15 mouse cellular contexts compared by ENCODE assay signal in the genomic region with DNA sequence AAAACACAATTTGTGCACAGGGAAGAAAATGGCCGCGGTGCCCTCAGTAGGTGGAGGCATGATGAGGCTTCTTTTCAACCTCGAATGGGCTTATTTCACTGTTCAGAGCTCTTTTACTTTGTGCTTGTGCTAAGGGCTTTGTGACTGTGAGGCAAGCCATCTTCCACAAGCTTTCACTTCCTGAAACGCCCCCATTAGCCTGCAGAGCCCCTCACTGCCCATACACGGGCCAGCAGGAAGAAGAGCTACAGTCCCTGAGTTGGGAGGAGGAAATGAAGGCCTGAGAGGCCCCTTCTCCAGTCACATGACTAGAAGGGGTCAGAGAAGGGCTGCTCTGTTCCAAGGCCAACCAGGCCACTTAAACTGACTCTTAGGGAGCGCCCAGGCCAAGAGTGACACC. TPM values are rescaled to one million over a fixed set of nuclear protein-coding genes. Genes with fewer than 3 reads are reported as not detected.
DNase-seq lines count a peak whose midpoint lies in the region; ATAC-seq lines count a peak whose summit lies in the region.
"Had no signal": no experiment of that assay in that cellular context is flagged by ENCODE, and none has a peak within 500 bp of the region (broad histone marks: within the 10 kb centered on the region; RNA-seq: fewer than 3 reads in every experiment).

No protein-coding gene starts in this region.

- H3K9ac ChIP-seq in heart, embryonic 11.5 days (ENCODE audit: low read depth, low read length): no peak overlapping the region
- H3K9ac ChIP-seq in liver, embryonic 11.5 days (ENCODE audit: low read depth, low read length): no peak overlapping the region

- no peak for DNase-seq in heart, postnatal 25 days (ENCODE audit: low spot score)
- DNase-seq in liver, embryonic 11.5 days (ENCODE audit: low spot score): no peak
- DNase-seq in liver: no peak
- no peak for DNase-seq in embryonic facial prominence, embryonic 10.5 days (ENCODE audit: low spot score)
- DNase-seq in left cerebral cortex, postnatal 36 days (ENCODE audit: low spot score in 2 of 2): no peak
- DNase-seq in cerebellum, adult 11 months: no peak
- DNase-seq: cerebellum, adult 2 months; kidney, adult 2 months; retina, postnatal 1 day; thymus, adult 18-20 months had no signal

- no peak overlapping the region for H3K4me2 ChIP-seq in heart, embryonic 11.5 days
- no peak overlapping the region for H3K4me2 ChIP-seq in liver, embryonic 11.5 days

- ATAC-seq in heart, embryonic 11.5 days (replicated peaks; ENCODE audit: insufficient number of reproducible peaks, low FRiP score, low TSS enrichment): no peak
- ATAC-seq in liver, embryonic 11.5 days (replicated peaks; ENCODE audit: low FRiP score): 0 out of 2 replicates have a peak, but pooled peaks have one; percentile 23
- ATAC-seq in megakaryocyte progenitor cell, adult 5-6 weeks (replicated peaks; ENCODE audit: poor library complexity): peak; percentile 60

- H3K4me1 ChIP-seq in heart, embryonic 11.5 days (ENCODE audit: control insufficient read depth, insufficient read depth, low read length): peaks cover 17% of the 10 kb centered on the region
- H3K4me1 ChIP-seq in liver, embryonic 11.5 days (replicated peaks; ENCODE audit: control insufficient read depth, insufficient read depth, low read length): peaks cover 3% of the 10 kb centered on the region; the same call in 1 of the 2 replicates
- peaks cover 25% of the 10 kb centered on the region for H3K4me1 ChIP-seq in embryonic facial prominence, embryonic 10.5 days

- peak overlapping the region; percentile 15; the same call in 1 of the 2 replicates for H3K27ac ChIP-seq in heart, embryonic 11.5 days (ENCODE audit: low read depth, low read length)
- H3K27ac ChIP-seq in liver, embryonic 11.5 days (ENCODE audit: low read depth, low read length): no peak overlapping the region
- H3K27ac ChIP-seq in embryonic facial prominence, embryonic 10.5 days (replicated peaks): 0 out of 2 replicates have a peak overlapping the region, but pooled peaks have one; percentile 0
- H3K27ac ChIP-seq: layer of hippocampus, adult 2 months had no signal

- H3K36me3 ChIP-seq in heart, embryonic 11.5 days (ENCODE audit: control insufficient read depth, insufficient read depth, low read length): no peaks in the 10 kb centered on the region
- H3K36me3 ChIP-seq in liver, embryonic 11.5 days (ENCODE audit: control insufficient read depth, insufficient read depth, low read length): no peaks in the 10 kb centered on the region
- H3K36me3 ChIP-seq in embryonic facial prominence, embryonic 10.5 days (replicated peaks): no peaks in the 10 kb centered on the region

- H3K27me3 ChIP-seq in heart, embryonic 11.5 days (ENCODE audit: control insufficient read depth, insufficient read depth, low read length): peaks cover 5% of the 10 kb centered on the region
- H3K27me3 ChIP-seq in liver, embryonic 11.5 days (replicated peaks; ENCODE audit: control insufficient read depth, insufficient read depth, low read length): peaks cover 9% of the 10 kb centered on the region; the same call in 1 of the 2 replicates
- H3K27me3 ChIP-seq in embryonic facial prominence, embryonic 10.5 days (replicated peaks; ENCODE audit: low read depth, poor library complexity, severe bottlenecking): peaks cover 35% of the 10 kb centered on the region

- WGBS in heart, embryonic 11.5 days (ENCODE audit: insufficient replicate concordance): 62% methylated on average over 6 of the region's 6 CpGs
- WGBS in liver, embryonic 11.5 days: 64% methylated on average over 6 of the region's 6 CpGs
- 70% methylated on average over 6 of the region's 6 CpGs for WGBS in embryonic facial prominence, embryonic 10.5 days

- H3K9me3 ChIP-seq in heart, embryonic 11.5 days (replicated peaks; ENCODE audit: control insufficient read depth, low read length): no peaks in the 10 kb centered on the region
- H3K9me3 ChIP-seq in liver, embryonic 11.5 days (ENCODE audit: control insufficient read depth, low read length): no peaks in the 10 kb centered on the region
- peaks cover 3% of the 10 kb centered on the region; the same call in 1 of the 2 replicates for H3K9me3 ChIP-seq in embryonic facial prominence, embryonic 10.5 days

- intact Hi-C loops in heart, postnatal 25 days (cut with DNase I): no loop called here
- intact Hi-C loops in left cerebral cortex, postnatal 36 days (cut with DNase I): no loop called here

- H3K4me3 ChIP-seq in heart, embryonic 11.5 days (ENCODE audit: low read depth, low read length): no peak overlapping the region
- no peak overlapping the region for H3K4me3 ChIP-seq in liver, embryonic 11.5 days (ENCODE audit: low read depth, low read length)
- no peak overlapping the region for H3K4me3 ChIP-seq in embryonic facial prominence, embryonic 10.5 days
- H3K4me3 ChIP-seq: layer of hippocampus, adult 2 months had no signal

RNA-seq across cellular contexts. Expression of gene Csnk1e, which starts 1.2 kb away (rescaled TPM):
- 73.2 and 91.0 TPM in 2 replicates for polyA plus RNA-seq in heart, embryonic 11.5 days (2014; fragmentation: Nextera tagmentation; extraction: Ambion mirVana)
- 10 to 100 TPM; 48.4 to 54.0 TPM for total RNA-seq in heart, postnatal 25 days (2021)
- polyA plus RNA-seq in liver, embryonic 11.5 days (2014; fragmentation: Nextera tagmentation; extraction: Ambion mirVana): 39.2 and 42.5 TPM in 2 replicates
- polyA plus RNA-seq in embryonic facial prominence, embryonic 10.5 days (2016; fragmentation: Nextera tagmentation; extraction: Ambion mirVana): 143 and 156 TPM in 2 replicates
- 32.0 and 45.6 TPM in 2 replicates for total RNA-seq in megakaryocyte progenitor cell, adult 5-6 weeks (2015)
- total RNA-seq in megakaryocyte progenitor cell, adult 5-6 weeks (2017): 29.1 and 30.7 TPM in 2 replicates
- total RNA-seq in left cerebral cortex, postnatal 36 days (2021): 100 to 1,000 TPM; 135 to 154 TPM

RNA-seq across cellular contexts. Expression of gene Kcnj4, which starts 48.5 kb away (rescaled TPM):
- 0.20 TPM in 1 of 2 replicates, not detected in the other for polyA plus RNA-seq in heart, embryonic 11.5 days (2014; fragmentation: Nextera tagmentation; extraction: Ambion mirVana)
- not detected for total RNA-seq in heart, postnatal 25 days (2021)
- not detected in 2 replicates for polyA plus RNA-seq in liver, embryonic 11.5 days (2014; fragmentation: Nextera tagmentation; extraction: Ambion mirVana)
- not detected in 2 replicates for polyA plus RNA-seq in embryonic facial prominence, embryonic 10.5 days (2016; fragmentation: Nextera tagmentation; extraction: Ambion mirVana)
- not detected in 2 replicates for total RNA-seq in megakaryocyte progenitor cell, adult 5-6 weeks (2015)
- total RNA-seq in megakaryocyte progenitor cell, adult 5-6 weeks (2017): not detected in 2 replicates
- total RNA-seq in left cerebral cortex, postnatal 36 days (2021): 100 to 1,000 TPM; 207 to 223 TPM
- polyA plus RNA-seq: neural tube, embryonic 14.5 days; spleen, adult 2 months had no signal

RNA-seq across cellular contexts. Expression of gene Tmem184b, which starts 53.2 kb away (rescaled TPM):
- polyA plus RNA-seq in heart, embryonic 11.5 days (2014; fragmentation: Nextera tagmentation; extraction: Ambion mirVana): 55.0 and 56.5 TPM in 2 replicates
- 10 to 100 TPM; 43.0 to 46.7 TPM for total RNA-seq in heart, postnatal 25 days (2021)
- polyA plus RNA-seq in liver, embryonic 11.5 days (2014; fragmentation: Nextera tagmentation; extraction: Ambion mirVana): 36.4 and 38.8 TPM in 2 replicates
- polyA plus RNA-seq in embryonic facial prominence, embryonic 10.5 days (2016; fragmentation: Nextera tagmentation; extraction: Ambion mirVana): 57.7 and 58.9 TPM in 2 replicates
- total RNA-seq in megakaryocyte progenitor cell, adult 5-6 weeks (2015): 12.0 and 12.2 TPM in 2 replicates
- total RNA-seq in megakaryocyte progenitor cell, adult 5-6 weeks (2017): 4.0 and 4.3 TPM in 2 replicates
- total RNA-seq in left cerebral cortex, postnatal 36 days (2021): 10 to 100 TPM; 67.6 to 73.5 TPM

RNA-seq across cellular contexts. Expression of gene Kdelr3, which starts 59.7 kb away (rescaled TPM):
- polyA plus RNA-seq in heart, embryonic 11.5 days (2014; fragmentation: Nextera tagmentation; extraction: Ambion mirVana): 33.4 and 33.5 TPM in 2 replicates
- 1 to 10 TPM; 7.6 to 8.2 TPM for total RNA-seq in heart, postnatal 25 days (2021)
- polyA plus RNA-seq in liver, embryonic 11.5 days (2014; fragmentation: Nextera tagmentation; extraction: Ambion mirVana): 9.0 and 10.8 TPM in 2 replicates
- polyA plus RNA-seq in embryonic facial prominence, embryonic 10.5 days (2016; fragmentation: Nextera tagmentation; extraction: Ambion mirVana): 7.1 and 8.8 TPM in 2 replicates
- 0.12 TPM in 1 of 2 replicates, not detected in the other for total RNA-seq in megakaryocyte progenitor cell, adult 5-6 weeks (2015)
- 0.21 and 0.30 TPM in 2 replicates for total RNA-seq in megakaryocyte progenitor cell, adult 5-6 weeks (2017)
- 1 to 10 TPM in 1 of 2 experiments, under 1 TPM in 1; 0.59 to 1.1 TPM for total RNA-seq in left cerebral cortex, postnatal 36 days (2021)

Comparison
In these comparisons a context has a peak if more than half of its experiments do, and no peak if none do; other contexts are left out.
1. RNA of gene Kcnj4, which starts 48.5 kb away (total RNA-seq): 207 to 223 TPM in left cerebral cortex, postnatal 36 days; not detected in heart, postnatal 25 days and not detected in megakaryocyte progenitor cell, adult 5-6 weeks; every median in the first group is over 100 times any median in the second.